Mouse (Mus musculus) small intestine, adult 2 months (tissue): ENCODE measurements at regions not wholly inside any gene's neighbourhood (a gene's known extent, or its start where the extent isn't known, plus 50 kb on each side); places are given as distances from the start of the nearest gene placed in this dataset.

Experiments
- CTCF ChIP-seq: fragments of 200-500 bp; IDR thresholded peaks from 2 replicates; pipeline ENCODE4 v1.5.1; 2012; ENCODE audit warnings: low read depth, mild to moderate bottlenecking, control low read depth, inconsistent platforms, low read length, moderate library complexity, mixed read lengths; ENCODE audit not compliant: insufficient replicate concordance, insufficient read length; ENCODE audit errors: extremely low read depth
- POLR2A ChIP-seq: fragments of 200-500 bp; IDR thresholded peaks from 2 replicates; pipeline ENCODE4 v1.6.1; 2012; ENCODE audit warnings: low read depth, mild to moderate bottlenecking, control low read depth, inconsistent platforms, low read length, moderate library complexity

GRCm38 (mm10) chr4:47630427-47630826 is 156.0 kb downstream of the Sec61b start:
- TF ChIP-seq CTCF (no peak), POLR2A (no peak)
